Mouse (Mus musculus) cerebellum, adult 2 months (tissue): ENCODE data around the gene Gm10382.

Source experiments
- CTCF ChIP-seq: fragments of 200-500 bp; IDR thresholded peaks from 2 replicates; pipeline ENCODE4 v1.5.1; 2011; ENCODE audit warnings: low read depth, mild to moderate bottlenecking, control low read depth, low read length, moderate library complexity, borderline replicate concordance; ENCODE audit not compliant: insufficient read depth
- POLR2A ChIP-seq: fragments of 200-500 bp; IDR thresholded peaks from 2 replicates; pipeline ENCODE4 v1.6.1; 2011; ENCODE audit warnings: low read length, control low read depth, borderline replicate concordance; ENCODE audit not compliant: insufficient read depth

DNA sequence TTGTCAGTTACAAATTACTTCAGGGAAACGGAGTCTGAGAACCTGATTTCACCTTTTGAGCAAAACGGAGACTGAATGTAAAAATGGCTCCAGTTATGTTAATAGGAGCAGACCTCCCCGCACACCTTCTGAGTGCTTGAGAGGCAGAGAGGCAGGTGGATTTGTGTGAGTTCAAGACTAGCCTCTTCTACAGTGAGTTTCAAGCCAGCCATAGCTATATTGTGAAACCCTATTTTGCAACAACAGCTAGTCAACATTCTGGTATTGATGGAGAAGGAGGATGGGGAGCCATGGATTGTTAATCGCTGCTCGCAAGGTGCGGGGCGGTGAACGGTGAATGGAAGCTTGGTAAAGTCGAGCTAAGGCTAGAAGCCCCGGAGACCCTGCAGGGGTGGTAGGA, 13.4 kb downstream of the Gm10382 start:
- TF ChIP-seq CTCF: no peak
- TF ChIP-seq POLR2A: no peak
